Mouse (Mus musculus): Measurements from ENCODE around the gene Gm21970.

GRCm38 (mm10) chr16:91362006-91362405, 29.5 kb upstream of the Gm21970 start:
- TF ChIP-seq CTCF (IDR thresholded peaks at IDR 0.05; ENCODE audit: borderline replicate concordance, insufficient read depth, low read length) (no peak), POLR2A (IDR thresholded peaks at IDR 0.05; ENCODE audit: low read depth, low read length) (no peak)
